Mouse (Mus musculus): ENCODE results near the gene Rab11fip3. TPM values are rescaled to one million over a fixed set of nuclear protein-coding genes. Genes with fewer than 3 reads are reported as not detected.

Rab11fip3 gene
- polyA plus RNA-seq, 1 experiment: 4.0 TPM

GRCm38 (mm10) chr17:25944366-25945163 lies 124.8 kb downstream of the Rab11fip3 start, which contains the start of the genes Pigq and Nhlrc4:
TSS of gene Pigq (minus strand) at chr17:25944936.
TSS of gene Nhlrc4 (minus strand) at chr17:25944961.
- Histone ChIP-seq H3K4me1 (peaks cover 58% of the 10 kb centered on the region), H3K9me3 (no peaks in the 10 kb centered on the region), H3K27me3 (replicated peaks) (peaks cover 35% of the 10 kb centered on the region), H3K4me3 (replicated peaks) (no peak within 1 kb of the TSS), H3K36me3 (replicated peaks; ENCODE audit: low read length) (peaks cover 4% of the 10 kb centered on the region)
- TF ChIP-seq GATA1 (IDR thresholded peaks at IDR 0.05; ENCODE audit: borderline replicate concordance, low read length) (no peak), FLI1 (IDR thresholded peaks at IDR 0.05; ENCODE audit: low read length) (no peak)

DNA sequence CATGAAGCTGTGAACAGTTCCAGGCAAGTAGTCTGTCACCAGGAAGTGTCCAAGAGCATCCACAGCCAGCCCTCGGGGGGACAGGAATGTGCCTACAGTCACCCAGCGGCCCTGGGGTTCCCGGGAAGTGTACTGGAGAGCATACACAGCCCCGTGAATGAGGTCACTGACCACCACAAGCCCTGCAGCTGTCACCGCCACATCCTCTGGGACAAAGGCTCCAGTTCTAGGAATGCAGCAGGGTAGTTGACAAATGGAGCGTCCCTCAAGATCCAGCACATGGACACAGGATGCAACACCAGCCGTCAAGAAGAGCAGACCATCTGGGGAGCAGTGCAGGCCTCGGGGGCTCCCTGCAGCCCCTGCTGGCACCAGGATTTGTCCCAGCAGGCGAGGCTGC lies 125.6 kb downstream of the Rab11fip3 start:
- H3K36me3 ChIP-seq (replicated peaks; ENCODE audit: low read length): peaks cover 9% of the 10 kb centered on the region
- peaks cover 59% of the 10 kb centered on the region for H3K4me1 ChIP-seq
- TF ChIP-seq GATA1 (IDR thresholded peaks at IDR 0.05; ENCODE audit: borderline replicate concordance, low read length) (no peak), FLI1 (IDR thresholded peaks at IDR 0.05; ENCODE audit: low read length) (no peak)
- H3K9me3 ChIP-seq: no peaks in the 10 kb centered on the region
- H3K27me3 ChIP-seq (replicated peaks): peaks cover 31% of the 10 kb centered on the region
- H3K4me3 ChIP-seq (replicated peaks): no peak overlapping the region

DNA sequence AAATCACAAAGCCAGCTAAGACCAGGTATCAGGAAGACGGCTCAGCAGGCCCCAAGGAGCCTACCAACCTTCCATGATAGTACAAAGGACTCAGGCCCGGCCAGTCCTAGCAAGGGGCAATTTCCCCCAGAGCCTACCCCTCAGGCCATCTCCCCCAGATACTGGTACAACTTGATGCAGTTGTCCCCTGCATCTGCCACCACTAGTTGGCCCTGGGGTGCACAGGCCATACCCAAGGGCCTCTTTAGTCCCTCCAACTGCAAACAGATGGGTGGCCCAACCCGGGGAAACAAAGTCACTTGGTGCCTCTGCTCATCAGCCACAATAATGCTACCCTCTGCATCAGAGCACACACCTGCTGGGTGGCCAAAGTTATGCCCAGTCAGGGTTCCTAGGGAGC lies 126.1 kb downstream of the Rab11fip3 start:
- TF ChIP-seq GATA1 (IDR thresholded peaks at IDR 0.05; ENCODE audit: borderline replicate concordance, low read length): no peak
- no peak for TF ChIP-seq FLI1 (IDR thresholded peaks at IDR 0.05; ENCODE audit: low read length)
- Histone ChIP-seq H3K27me3 (replicated peaks) (peaks cover 28% of the 10 kb centered on the region), H3K9me3 (no peaks in the 10 kb centered on the region), H3K4me1 (peaks cover 59% of the 10 kb centered on the region), H3K36me3 (replicated peaks; ENCODE audit: low read length) (peaks cover 13% of the 10 kb centered on the region), H3K4me3 (replicated peaks) (no peak overlapping the region)

DNA sequence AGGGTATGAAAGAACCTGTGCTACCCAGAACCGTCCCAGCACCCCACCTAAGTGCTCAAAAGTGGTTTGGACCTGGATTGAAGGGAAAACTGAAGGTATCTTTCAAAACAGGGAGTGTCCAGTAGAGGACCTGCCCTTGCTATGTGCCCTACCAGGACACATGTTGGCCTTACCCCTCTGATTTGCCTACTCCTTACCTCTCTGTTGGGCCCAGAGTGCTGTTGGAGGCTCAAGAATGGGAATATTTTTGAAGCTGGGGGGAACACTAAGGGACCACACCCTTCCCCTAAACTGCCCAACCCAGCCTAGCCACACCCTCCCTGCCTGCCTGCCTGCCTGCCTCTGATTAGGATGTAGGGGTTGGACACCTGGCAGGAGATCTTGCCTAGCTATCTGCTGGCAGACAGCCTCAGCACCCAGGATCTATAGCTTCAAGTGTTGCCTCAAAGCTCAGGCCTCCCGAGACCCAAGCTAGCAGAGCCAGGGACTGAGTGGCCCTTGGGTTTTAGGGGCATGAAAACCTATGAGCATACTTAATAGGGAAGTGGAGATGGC lies 126.7 kb downstream of the Rab11fip3 start:
- Histone ChIP-seq H3K4me1 (peaks cover 59% of the 10 kb centered on the region), H3K9me3 (no peaks in the 10 kb centered on the region), H3K36me3 (replicated peaks; ENCODE audit: low read length) (peaks cover 18% of the 10 kb centered on the region), H3K27me3 (replicated peaks) (peaks cover 22% of the 10 kb centered on the region), H3K4me3 (replicated peaks) (peak overlapping the region; percentile 96)
- TF ChIP-seq FLI1 (IDR thresholded peaks at IDR 0.05; ENCODE audit: low read length) (no peak), GATA1 (IDR thresholded peaks at IDR 0.05; ENCODE audit: borderline replicate concordance, low read length) (no peak)

DNA sequence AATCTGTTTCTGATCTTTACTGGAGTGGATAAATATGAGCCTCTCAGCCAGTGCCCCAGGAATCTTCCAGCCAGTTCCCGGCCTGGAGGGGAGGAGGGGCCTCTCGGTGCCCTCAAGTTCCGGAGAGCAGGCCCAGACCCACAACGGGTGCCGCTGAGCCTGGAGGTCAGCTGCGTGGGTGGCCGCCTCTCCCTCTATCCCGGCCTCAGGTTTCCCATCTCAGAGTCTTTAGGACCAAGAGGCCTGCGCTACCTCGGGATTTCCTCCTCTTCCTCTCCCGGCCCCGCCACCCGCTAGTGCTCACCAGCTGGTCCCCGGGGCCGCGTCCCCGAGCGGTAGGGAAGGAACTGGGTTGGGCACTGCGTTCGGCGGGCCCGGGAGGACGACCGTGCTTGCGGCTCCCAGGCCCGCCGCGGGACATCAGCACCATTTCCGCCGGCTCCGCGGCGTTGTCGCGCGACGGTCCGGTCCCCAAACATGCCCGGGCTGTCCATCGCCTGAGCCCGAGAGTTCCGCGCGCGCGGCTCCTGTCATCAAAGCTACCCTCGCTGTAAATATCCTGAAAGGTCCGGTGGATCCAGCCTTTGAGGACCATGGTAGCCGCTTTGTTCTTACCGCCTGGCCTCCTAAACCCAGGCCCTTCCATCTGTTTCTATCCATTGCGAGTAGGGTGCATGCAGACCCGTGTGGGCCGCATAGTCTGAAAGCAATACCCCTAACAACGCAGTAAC lies 127.7 kb downstream of the Rab11fip3 start:
- Histone ChIP-seq H3K9me3 (no peaks in the 10 kb centered on the region), H3K27me3 (replicated peaks) (peaks cover 14% of the 10 kb centered on the region), H3K4me1 (peaks cover 64% of the 10 kb centered on the region), H3K4me3 (replicated peaks) (peak overlapping the region; percentile 96), H3K36me3 (replicated peaks; ENCODE audit: low read length) (peaks cover 28% of the 10 kb centered on the region)
- no peak for TF ChIP-seq FLI1 (IDR thresholded peaks at IDR 0.05; ENCODE audit: low read length)
- TF ChIP-seq GATA1 (IDR thresholded peaks at IDR 0.05; ENCODE audit: borderline replicate concordance, low read length): no peak

Other genes with a start within 250 kb of the Rab11fip3 start
- gene Wdr24, start 245.9 kb downstream of the Rab11fip3 start, polyA plus RNA-seq (2012; ENCODE audit: insufficient read depth, low replicate concordance): 6.4 and 8.2 TPM in 2 replicates
- gene Jmjd8, start 240.7 kb downstream of the Rab11fip3 start, polyA plus RNA-seq (2012; ENCODE audit: insufficient read depth, low replicate concordance): 2.4 and 7.8 TPM in 2 replicates
- gene Stub1, start 236.2 kb downstream of the Rab11fip3 start, polyA plus RNA-seq (2012; ENCODE audit: insufficient read depth, low replicate concordance): 34.5 and 115 TPM in 2 replicates
- 2.9 and 3.8 TPM in 2 replicates for gene Rhbdl1, start 232.3 kb downstream of the Rab11fip3 start, polyA plus RNA-seq (2012; ENCODE audit: insufficient read depth, low replicate concordance)
- 3.0 and 5.2 TPM in 2 replicates for gene Gm20683, start 227.8 kb downstream of the Rab11fip3 start, polyA plus RNA-seq (2012; ENCODE audit: insufficient read depth, low replicate concordance)
- gene Rhot2, start 224.7 kb downstream of the Rab11fip3 start, polyA plus RNA-seq (2012; ENCODE audit: insufficient read depth, low replicate concordance): 59.4 and 75.2 TPM in 2 replicates
- gene Wdr90, start 208.1 kb downstream of the Rab11fip3 start, polyA plus RNA-seq (2012; ENCODE audit: insufficient read depth, low replicate concordance): 6.0 and 10.1 TPM in 2 replicates
- 77.6 and 205 TPM in 2 replicates for gene Mcrip2, start 200.8 kb downstream of the Rab11fip3 start, polyA plus RNA-seq (2012; ENCODE audit: insufficient read depth, low replicate concordance)
- 22.6 and 23.9 TPM in 2 replicates for gene Mettl26, start 194.5 kb downstream of the Rab11fip3 start, polyA plus RNA-seq (2012; ENCODE audit: insufficient read depth, low replicate concordance)
- 1.9 and 3.1 TPM in 2 replicates for gene Wfikkn1, start 188.7 kb downstream of the Rab11fip3 start, polyA plus RNA-seq (2012; ENCODE audit: insufficient read depth, low replicate concordance)
- gene Rab40c, start 149.8 kb downstream of the Rab11fip3 start, polyA plus RNA-seq (2012; ENCODE audit: insufficient read depth, low replicate concordance): 8.8 and 24.8 TPM in 2 replicates
- gene Pigq, start 124.6 kb downstream of the Rab11fip3 start, polyA plus RNA-seq (2012; ENCODE audit: insufficient read depth, low replicate concordance): 48.5 and 65.5 TPM in 2 replicates
- not detected in 2 replicates for gene Nhlrc4, start 124.6 kb downstream of the Rab11fip3 start, polyA plus RNA-seq (2012; ENCODE audit: insufficient read depth, low replicate concordance)
- not detected in 2 replicates for gene A930017K11Rik, start 117.0 kb downstream of the Rab11fip3 start, polyA plus RNA-seq (2012; ENCODE audit: insufficient read depth, low replicate concordance)
- 12.2 and 39.3 TPM in 2 replicates for gene Capn15, start 83.8 kb downstream of the Rab11fip3 start, polyA plus RNA-seq (2012; ENCODE audit: insufficient read depth, low replicate concordance)
- gene Decr2, start 20.8 kb upstream of the Rab11fip3 start, polyA plus RNA-seq (2012; ENCODE audit: insufficient read depth, low replicate concordance): 0.35 and 1.5 TPM in 2 replicates
- 28.9 and 32.8 TPM in 2 replicates for gene Nme4, start 26.0 kb upstream of the Rab11fip3 start, polyA plus RNA-seq (2012; ENCODE audit: insufficient read depth, low replicate concordance)
- 3.3 and 4.1 TPM in 2 replicates for gene Tmem8, start 43.7 kb upstream of the Rab11fip3 start, polyA plus RNA-seq (2012; ENCODE audit: insufficient read depth, low replicate concordance)
- 104 and 138 TPM in 2 replicates for gene Mrpl28, start 53.9 kb upstream of the Rab11fip3 start, polyA plus RNA-seq (2012; ENCODE audit: insufficient read depth, low replicate concordance)
- gene Axin1, start 69.1 kb upstream of the Rab11fip3 start, polyA plus RNA-seq (2012; ENCODE audit: insufficient read depth, low replicate concordance): 12.5 and 19.6 TPM in 2 replicates
- not detected in 2 replicates for gene Pdia2, start 129.5 kb upstream of the Rab11fip3 start, polyA plus RNA-seq (2012; ENCODE audit: insufficient read depth, low replicate concordance)
- gene Rgs11, start 133.4 kb upstream of the Rab11fip3 start, polyA plus RNA-seq (2012; ENCODE audit: insufficient read depth, low replicate concordance): 0.84 and 8.2 TPM in 2 replicates
- not detected in 2 replicates for gene Arhgdig, start 138.2 kb upstream of the Rab11fip3 start, polyA plus RNA-seq (2012; ENCODE audit: insufficient read depth, low replicate concordance)
- gene Fam234a, start 174.7 kb upstream of the Rab11fip3 start, polyA plus RNA-seq (2012; ENCODE audit: insufficient read depth, low replicate concordance): 7.0 and 8.3 TPM in 2 replicates
- 8.5 and 23.7 TPM in 2 replicates for gene Luc7l, start 183.3 kb upstream of the Rab11fip3 start, polyA plus RNA-seq (2012; ENCODE audit: insufficient read depth, low replicate concordance)